Mouse (Mus musculus): ENCODE results near the gene Ddx19b.

Gene Ddx19b

DNA sequence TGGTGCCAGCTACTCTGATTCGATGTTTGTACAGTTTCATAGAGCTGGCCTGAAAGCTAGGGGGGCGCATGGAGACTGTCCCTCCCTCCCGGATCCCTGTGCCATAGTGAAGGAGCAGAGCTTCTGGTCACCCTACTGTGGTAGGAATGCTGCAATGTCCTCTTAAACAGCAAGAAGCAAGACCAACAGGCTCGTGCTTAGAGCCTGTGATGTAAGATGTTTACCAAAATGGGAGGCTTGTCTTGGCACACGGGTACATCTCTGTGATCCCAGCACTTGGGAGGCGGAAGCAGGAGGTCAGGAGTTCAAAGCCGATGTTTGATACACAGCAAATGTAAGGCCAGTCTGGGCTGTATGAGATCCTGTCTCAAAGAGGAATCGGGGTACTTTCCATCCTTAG lies 65.0 kb downstream of the Ddx19b start:
- intact Hi-C loops (cut with DNase I): loop anchor here (5.0 kb wide), 1 partner anchor 64 kb away; the partner anchor contains the start of gene Fuk

DNA sequence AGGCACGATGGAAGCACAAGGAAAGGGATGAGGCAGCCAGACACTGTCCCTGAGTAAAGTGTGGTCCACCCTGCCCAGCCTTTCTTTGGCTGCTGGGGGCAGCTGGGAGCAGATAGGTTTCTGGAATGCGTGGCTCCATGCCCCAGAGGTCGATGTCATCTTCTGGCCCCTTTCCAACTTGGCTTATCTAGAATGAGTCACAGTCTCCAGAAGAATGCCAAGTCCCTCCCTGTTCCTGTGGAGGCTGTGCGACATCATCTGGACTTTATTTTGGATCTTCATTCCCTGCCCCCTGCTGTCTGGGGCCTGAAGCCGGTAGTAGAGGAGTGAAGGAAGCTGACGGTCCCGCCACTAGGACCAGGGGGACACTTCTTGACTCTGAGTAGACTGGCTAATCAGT lies 66.0 kb downstream of the Ddx19b start:
- intact Hi-C loops (cut with DNase I): loop anchor here (5.0 kb wide), 1 partner anchor 63 kb away; the partner anchor contains the start of gene Fuk

DNA sequence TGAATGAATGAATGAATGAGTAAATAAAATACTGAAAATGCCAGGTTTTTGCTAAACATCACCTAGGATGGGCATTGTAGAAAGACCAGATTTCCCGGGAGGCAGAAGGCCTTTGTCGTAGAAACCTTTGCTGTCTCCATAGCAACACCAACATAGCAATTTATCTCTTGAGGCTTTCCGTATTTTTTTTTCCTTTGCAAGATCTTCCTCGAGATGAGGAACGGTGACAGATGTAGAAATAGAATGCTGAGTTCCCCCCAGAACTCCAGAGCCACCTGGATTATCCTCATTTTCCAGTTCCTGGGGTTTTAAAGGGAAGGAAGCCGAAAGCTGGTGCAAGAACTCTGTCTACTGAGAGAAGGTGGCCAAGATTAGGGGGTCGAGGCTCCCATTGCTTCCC lies 66.9 kb downstream of the Ddx19b start:
- intact Hi-C loops (cut with DNase I): loop anchor here (5.0 kb wide), 1 partner anchor 62 kb away; the partner anchor contains the start of gene Fuk

DNA sequence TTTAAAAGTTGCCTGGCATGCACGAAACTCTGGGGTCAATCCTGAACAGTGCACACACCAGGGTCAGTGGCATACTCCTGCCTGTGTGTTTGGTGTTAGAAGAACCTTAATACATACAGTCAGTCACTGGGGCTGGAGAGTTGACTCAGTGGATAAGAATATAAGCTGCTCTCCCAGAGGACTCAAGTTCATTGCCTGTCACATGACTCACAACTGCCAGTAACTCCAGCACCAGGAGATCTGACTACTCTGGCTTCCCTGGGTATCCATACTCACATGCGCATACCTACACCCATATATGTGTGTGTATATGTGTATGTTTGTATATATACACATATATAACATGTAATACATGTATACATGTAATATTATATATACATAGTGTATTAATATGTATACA lies 68.5 kb downstream of the Ddx19b start:
- intact Hi-C loops (cut with DNase I): no loop called here

GRCm38 (mm10) chr8:110959906-110960305 lies 71.6 kb downstream of the Ddx19b start:
- intact Hi-C loops (cut with DNase I): loop anchor here (5.0 kb wide), 1 partner anchor 38 kb away; no protein-coding TSS in a partner anchor

GRCm38 (mm10) chr8:110959071-110959780 lies 72.3 kb downstream of the Ddx19b start:
- intact Hi-C loops (cut with DNase I): loop anchor here (5.0 kb wide), 1 partner anchor 37 kb away; no protein-coding TSS in a partner anchor

DNA sequence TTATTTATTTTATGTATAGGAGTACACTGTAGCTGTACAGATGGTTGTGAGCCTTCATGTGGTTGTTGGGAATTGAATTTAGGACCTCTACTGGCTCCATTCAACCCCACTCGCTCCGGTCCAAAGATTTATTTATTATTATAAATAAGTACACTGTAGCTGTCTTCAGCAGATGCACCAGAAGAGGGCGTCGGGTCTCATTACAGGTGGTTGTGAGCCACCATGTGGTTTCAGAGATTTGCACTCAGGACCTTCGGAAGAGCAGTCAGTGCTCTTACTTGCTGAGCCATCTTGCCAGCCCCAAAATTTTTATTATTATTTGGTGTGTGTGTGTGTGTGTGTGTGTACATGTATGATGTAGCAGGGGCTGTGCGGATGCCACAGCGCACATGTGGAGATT lies 73.0 kb downstream of the Ddx19b start:
- intact Hi-C loops (cut with DNase I): loop anchor here (5.0 kb wide), 1 partner anchor 36 kb away; no protein-coding TSS in a partner anchor

DNA sequence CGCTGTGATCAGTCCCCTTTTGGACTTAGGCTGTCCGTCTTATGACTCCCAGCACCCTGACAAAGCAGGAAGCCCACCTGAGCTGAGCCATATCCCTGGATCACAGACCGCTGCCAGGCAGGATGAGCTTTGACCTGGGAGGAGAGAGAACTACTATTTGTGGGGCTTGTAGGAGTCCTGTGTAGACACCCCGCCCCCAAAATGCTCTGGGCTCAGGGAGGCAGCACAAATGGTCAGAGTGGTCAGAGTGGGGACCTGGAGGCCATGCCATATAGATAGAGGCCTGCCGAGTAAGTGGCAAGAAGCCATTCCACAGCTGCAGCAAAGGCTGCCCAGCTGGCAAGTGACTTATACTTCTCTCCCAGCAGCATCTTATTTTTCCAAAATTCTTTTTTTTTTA lies 73.4 kb downstream of the Ddx19b start:
- intact Hi-C loops (cut with DNase I): loop anchor here (5.0 kb wide), 1 partner anchor 36 kb away; no protein-coding TSS in a partner anchor

DNA sequence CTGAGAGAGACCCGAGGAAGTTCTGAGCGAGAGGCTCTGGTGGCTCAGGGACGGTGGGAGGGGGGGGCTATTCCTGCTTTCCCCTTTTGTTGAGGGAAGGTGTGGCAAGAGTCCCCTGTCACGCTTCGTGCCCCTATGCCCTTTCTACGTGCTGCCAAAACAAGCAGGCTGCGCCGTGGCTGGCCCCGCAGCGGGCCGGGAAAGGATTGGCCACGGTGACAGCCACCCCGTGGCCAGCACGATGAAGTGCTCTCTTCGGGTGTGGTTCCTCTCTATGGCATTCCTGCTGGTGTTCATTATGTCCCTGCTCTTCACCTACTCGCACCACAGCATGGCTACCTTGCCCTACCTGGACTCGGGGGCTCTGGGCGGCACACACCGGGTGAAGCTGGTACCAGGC lies 74.1 kb downstream of the Ddx19b start:
- intact Hi-C loops (cut with DNase I): loop anchor here (5.0 kb wide), 1 partner anchor 35 kb away; no protein-coding TSS in a partner anchor

- intact Hi-C loops (cut with DNase I): loop anchor here (5.0 kb wide), 1 partner anchor 35 kb away; no protein-coding TSS in a partner anchor
These were observed 74.7 kb downstream of the Ddx19b start for GRCm38 (mm10) chr8:110956619-110957450.

DNA sequence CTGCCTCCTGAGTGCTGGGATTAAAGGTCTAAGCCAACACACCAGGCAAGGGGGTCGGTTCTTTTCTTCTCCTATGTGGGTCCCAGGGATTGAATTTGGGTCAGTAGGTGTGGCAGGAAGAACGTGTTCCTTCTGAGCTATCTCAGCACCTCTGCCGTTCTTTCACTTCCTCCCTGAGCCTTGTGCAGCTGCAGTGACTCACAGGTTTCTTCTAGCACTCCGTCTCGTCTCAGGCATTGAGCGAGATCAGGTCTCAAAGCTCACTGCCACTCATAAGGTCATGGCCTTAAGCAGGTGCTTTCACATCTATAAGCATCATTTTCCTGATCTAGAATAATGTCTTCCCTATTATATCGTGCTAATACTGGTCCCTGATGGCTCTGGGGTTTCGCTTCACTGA lies 76.8 kb downstream of the Ddx19b start:
- intact Hi-C loops (cut with DNase I): loop anchor here (5.0 kb wide), 1 partner anchor 32 kb away; no protein-coding TSS in a partner anchor

Small RNA genes within 50 kb of the gene (microRNA-seq; reads per million reads assigned to microRNA genes)
- gene Gm24103 (0 reads per million in 2 experiments), gene Mir3473d (0.11 to 0.74 reads per million in 2 experiments)
